Mouse (Mus musculus): Measurements from ENCODE around the gene Mto1. TPM values are rescaled to one million over a fixed set of nuclear protein-coding genes. Genes with fewer than 3 reads are reported as not detected.

Mto1 gene
- total and polyA plus RNA-seq, 3 experiments = 13.8 to 22.9 (median 22.5) TPM

GRCm38 (mm10) chr9:78506722-78507077 is 58.7 kb downstream of the Mto1 start:
- H3K9me3 ChIP-seq (replicated peaks; ENCODE audit: low read length) = peaks cover 3% of the 10 kb centered on the region
- in situ Hi-C loops (cut with MboI; ENCODE audit: low pct_ligation_motif_present, low pct_unique_long_range_greater_than_20kb, low sequenced_read_pairs) = no loop called here
- peaks cover 23% of the 10 kb centered on the region for H3K79me2 ChIP-seq (replicated peaks; ENCODE audit: control insufficient read depth, extremely low read depth, insufficient read depth, poor library complexity, severe bottlenecking)
- H3K4me1 ChIP-seq (ENCODE audit: control insufficient read depth in 1 of 2, insufficient read depth in 2 of 2) = peaks cover 6 to 18% of the 10 kb centered on the region in 2 experiments
- no peaks in the 10 kb centered on the region for H3K27me3 ChIP-seq (replicated peaks)
- TF ChIP-seq ELF1 (IDR thresholded peaks at IDR 0.05; ENCODE audit: low read depth, low read length) = no peak
- no peak for TF ChIP-seq POLR2A (IDR thresholded peaks at IDR 0.05; ENCODE audit: low read depth, low read length)
- TF ChIP-seq CHD1 (IDR thresholded peaks at IDR 0.05; ENCODE audit: low read depth, low read length) = no peak
- TF ChIP-seq EP300 (IDR thresholded peaks at IDR 0.05; ENCODE audit: low read length) = no peak
- TF ChIP-seq JUND (conservative IDR thresholded peaks at IDR 0.05; ENCODE audit: low read depth, low read length) = no peak
- TF ChIP-seq MAX (IDR thresholded peaks at IDR 0.05; ENCODE audit: low read length) = no peak
- no peak for TF ChIP-seq SIN3A (IDR thresholded peaks at IDR 0.05; ENCODE audit: low read length)
- TF ChIP-seq ETS1 (conservative IDR thresholded peaks at IDR 0.05; ENCODE audit: low read depth, low read length) = no peak
- TF ChIP-seq IRF4 (IDR thresholded peaks at IDR 0.05; ENCODE audit: low read depth, low read length) = no peak
- no peak for TF ChIP-seq HCFC1 (IDR thresholded peaks at IDR 0.05; ENCODE audit: low read depth, low read length)
- TF ChIP-seq ZNF384 (IDR thresholded peaks at IDR 0.05; ENCODE audit: low read depth, low read length) = no peak
- no peak for TF ChIP-seq MAFK (IDR thresholded peaks at IDR 0.05; ENCODE audit: insufficient replicate concordance, low read length)
- no peak for TF ChIP-seq CHD2 (IDR thresholded peaks at IDR 0.05; ENCODE audit: low read length)
- no peak for TF ChIP-seq POLR2AphosphoS2 (IDR thresholded peaks at IDR 0.05; ENCODE audit: low read depth, low read length)
- TF ChIP-seq MEF2A (IDR thresholded peaks at IDR 0.05; ENCODE audit: borderline replicate concordance, low read depth, low read length) = no peak
- TF ChIP-seq GABPA (IDR thresholded peaks at IDR 0.05; ENCODE audit: insufficient replicate concordance, low read depth, low read length) = no peak
- TF ChIP-seq KAT2A (IDR thresholded peaks at IDR 0.05; ENCODE audit: insufficient replicate concordance, low read length) = no peak
- no peak for TF ChIP-seq ZKSCAN1 (IDR thresholded peaks at IDR 0.05; ENCODE audit: borderline replicate concordance, low read depth, low read length)
- TF ChIP-seq RAD21 (IDR thresholded peaks at IDR 0.05; ENCODE audit: low read depth, low read length) = no peak
- no peak overlapping the region for H3K9ac ChIP-seq (ENCODE audit: insufficient read depth, low read depth)
- no peak overlapping the region for H3K27ac ChIP-seq (ENCODE audit: insufficient read depth, low read depth)
- dilution Hi-C loops (cut with MboI; ENCODE audit: extremely low pct_ligation_motif_present, extremely low pct_unique_long_range_greater_than_20kb, low sequenced_read_pairs) = no loop called here
- peaks cover 13 to 18% of the 10 kb centered on the region in 2 experiments for H3K36me3 ChIP-seq (replicated peaks in 1 of 2; ENCODE audit: control insufficient read depth in 1 of 2, insufficient read depth in 1 of 2, low read length in 1 of 2)
- no peak overlapping the region for H3K4me2 ChIP-seq (ENCODE audit: insufficient read depth, low read depth, poor library complexity, severe bottlenecking)
- H3K4me3 ChIP-seq (replicated peaks in 1 of 3; ENCODE audit: low read depth in 2 of 3, low read length in 2 of 3, poor library complexity in 1 of 3) = no peak overlapping the region
- no peak for DNase-seq (ENCODE audit: extremely low read depth)

GRCm38 (mm10) chr9:78508106-78508786 is 60.2 kb downstream of the Mto1 start:
- Histone ChIP-seq H3K9ac (ENCODE audit: insufficient read depth, low read depth) (no peak overlapping the region), H3K4me1 (ENCODE audit: control insufficient read depth in 1 of 2, insufficient read depth in 2 of 2) (peaks cover 6 to 14% of the 10 kb centered on the region in 2 experiments), H3K36me3 (replicated peaks in 1 of 2; ENCODE audit: control insufficient read depth in 1 of 2, insufficient read depth in 1 of 2, low read length in 1 of 2) (peaks cover 14 to 21% of the 10 kb centered on the region in 2 experiments), H3K27ac (ENCODE audit: insufficient read depth, low read depth) (no peak overlapping the region), H3K4me3 (replicated peaks in 1 of 3; ENCODE audit: low read depth in 2 of 3, low read length in 2 of 3, poor library complexity in 1 of 3) (no peak overlapping the region), H3K4me2 (ENCODE audit: insufficient read depth, low read depth, poor library complexity, severe bottlenecking) (no peak overlapping the region), H3K79me2 (replicated peaks; ENCODE audit: control insufficient read depth, extremely low read depth, insufficient read depth, poor library complexity, severe bottlenecking) (peaks cover 23% of the 10 kb centered on the region), H3K9me3 (replicated peaks; ENCODE audit: low read length) (peaks cover 3% of the 10 kb centered on the region), H3K27me3 (replicated peaks) (no peaks in the 10 kb centered on the region)
- no peak for DNase-seq (ENCODE audit: extremely low read depth)
- dilution Hi-C loops (cut with MboI; ENCODE audit: extremely low pct_ligation_motif_present, extremely low pct_unique_long_range_greater_than_20kb, low sequenced_read_pairs) = no loop called here
- in situ Hi-C loops (cut with MboI; ENCODE audit: low pct_ligation_motif_present, low pct_unique_long_range_greater_than_20kb, low sequenced_read_pairs) = no loop called here
- TF ChIP-seq ETS1 (conservative IDR thresholded peaks at IDR 0.05; ENCODE audit: low read depth, low read length) (no peak), MAFK (IDR thresholded peaks at IDR 0.05; ENCODE audit: insufficient replicate concordance, low read length) (peak; percentile 90)
